Mouse (Mus musculus): ENCODE data around the gene Itch.

The Itch gene

DNA sequence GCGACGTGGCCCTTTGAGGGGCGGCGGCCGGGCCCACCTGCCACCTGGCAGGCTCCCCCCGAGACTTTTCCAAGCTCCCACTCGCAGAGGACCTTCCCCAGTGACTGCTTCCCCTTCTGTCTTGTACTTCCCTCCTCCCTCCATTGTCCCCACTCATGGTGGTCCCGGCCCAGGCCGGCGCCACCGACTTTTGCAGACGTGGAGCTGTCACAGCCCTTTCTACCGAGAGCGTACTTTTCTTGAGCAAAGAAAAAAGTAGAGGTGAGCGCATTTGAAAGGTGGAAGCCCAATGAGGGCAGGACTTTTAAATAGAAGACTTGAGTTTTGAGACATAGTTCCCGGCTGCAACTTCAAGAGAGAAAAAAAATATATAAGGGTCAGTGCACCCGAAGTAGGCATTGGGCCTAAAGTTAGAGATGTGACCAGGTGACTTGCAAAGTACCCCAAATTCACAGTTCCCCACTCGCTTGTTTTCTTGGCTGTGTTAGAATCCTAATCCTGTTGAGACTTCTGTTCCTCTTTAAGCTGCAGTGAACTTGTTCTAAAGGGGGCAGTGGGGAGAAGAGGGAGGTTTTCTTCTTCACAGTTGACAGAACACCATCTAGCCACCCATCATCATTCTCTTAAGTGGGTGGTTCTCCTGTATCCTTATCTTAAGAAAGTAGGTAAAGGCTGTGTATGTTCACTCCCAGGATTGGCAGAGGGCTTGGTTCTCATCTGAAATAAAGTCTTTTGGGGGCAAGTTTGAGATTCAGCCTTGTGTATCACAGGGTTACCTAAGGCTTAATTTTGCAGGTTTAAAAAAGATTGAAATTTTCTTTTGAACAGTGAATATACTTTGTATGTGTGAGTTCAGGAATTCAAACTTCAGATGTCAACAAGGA lies 910 bp downstream of the Itch start:
- no peak for TF ChIP-seq GATA4 (IDR thresholded peaks at IDR 0.05; ENCODE audit: insufficient replicate concordance, low read length)

DNA sequence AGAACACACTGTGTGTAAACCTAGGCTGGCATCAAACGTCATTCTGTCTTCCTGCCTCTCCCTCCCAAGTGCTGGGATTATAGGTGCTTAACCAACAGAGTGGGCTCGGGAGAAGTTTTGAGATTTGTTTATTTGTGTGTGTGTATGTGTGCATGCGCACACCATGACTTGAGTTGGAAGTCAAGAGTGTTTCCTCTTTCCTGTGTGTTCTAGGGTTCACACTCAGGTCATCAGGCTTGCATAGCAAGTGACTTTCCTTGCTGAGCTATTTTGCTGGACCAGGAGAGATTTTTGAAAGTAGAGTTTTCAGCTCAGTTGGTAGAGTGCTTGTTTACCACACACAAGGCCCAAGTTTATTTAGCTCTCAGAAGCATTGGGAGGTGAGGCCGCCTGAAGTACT lies 1.8 kb downstream of the Itch start:
- no peak for TF ChIP-seq GATA4 (IDR thresholded peaks at IDR 0.05; ENCODE audit: insufficient replicate concordance, low read length)

DNA sequence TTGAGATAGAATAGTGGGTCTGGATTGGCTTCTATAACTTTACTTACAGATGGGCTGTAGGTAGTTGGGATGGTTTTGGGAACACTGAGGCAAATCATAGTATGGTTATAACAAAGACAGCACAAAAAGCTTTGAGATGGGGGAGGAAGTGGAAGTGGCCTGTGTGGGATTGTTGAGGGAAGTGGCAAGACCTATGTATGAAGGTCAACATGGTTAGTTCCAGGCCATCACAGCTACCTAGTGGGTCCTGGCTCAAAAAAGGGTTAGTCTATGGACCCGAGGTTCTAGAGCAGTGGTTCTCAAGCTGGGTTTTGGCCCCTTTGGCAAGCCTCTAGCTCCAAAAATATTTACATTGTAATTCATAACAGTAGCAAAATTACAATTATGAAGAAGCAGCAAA lies 2.2 kb downstream of the Itch start:
- TF ChIP-seq GATA4 (IDR thresholded peaks at IDR 0.05; ENCODE audit: insufficient replicate concordance, low read length), result no peak

DNA sequence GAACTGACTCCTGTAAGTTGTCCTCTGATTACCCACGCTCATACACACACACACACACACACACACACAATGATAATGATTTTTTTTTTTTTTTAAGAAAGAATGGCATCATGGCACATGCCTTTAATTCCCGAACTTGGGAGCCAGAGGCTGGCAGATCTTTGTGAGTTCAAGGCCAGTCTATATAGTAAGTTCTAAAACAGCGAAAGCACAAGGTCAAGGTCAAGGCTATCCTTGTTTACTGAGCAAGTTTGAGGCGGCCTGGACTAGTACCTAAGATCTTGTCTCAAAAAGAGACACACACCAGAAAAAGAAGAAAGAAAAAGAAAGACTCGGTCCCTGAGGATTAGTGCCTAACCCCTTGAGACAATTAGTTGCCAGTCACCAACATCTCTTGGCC lies 7.7 kb downstream of the Itch start:
- TF ChIP-seq GATA4 (IDR thresholded peaks at IDR 0.05; ENCODE audit: insufficient replicate concordance, low read length), result no peak

DNA sequence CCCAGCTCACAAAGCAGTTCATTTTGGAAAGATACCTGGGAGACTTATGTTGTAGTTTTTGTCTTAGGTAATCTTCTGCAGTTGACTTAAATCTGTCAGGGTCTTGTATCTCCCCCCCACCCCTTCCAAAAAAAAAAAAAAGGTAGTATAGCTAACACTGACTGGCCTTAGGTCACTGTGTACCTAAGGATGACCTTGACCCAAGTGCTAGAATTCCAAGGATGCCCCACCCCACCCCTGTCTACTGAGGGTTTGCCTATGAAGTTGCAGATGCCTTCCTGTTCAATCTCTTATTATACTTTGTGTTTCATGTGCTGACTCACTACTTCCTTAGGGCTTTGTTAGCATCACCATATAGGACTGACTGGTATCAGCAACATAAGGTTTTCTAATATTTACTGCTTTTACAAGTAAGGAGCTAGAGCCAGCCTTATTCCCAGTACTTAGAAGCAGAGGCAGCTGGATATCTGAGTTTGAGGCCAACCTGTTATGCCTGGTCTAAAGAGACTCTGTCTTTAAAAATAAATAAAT lies 8.8 kb downstream of the Itch start:
- TF ChIP-seq GATA4 (IDR thresholded peaks at IDR 0.05; ENCODE audit: insufficient replicate concordance, low read length), result no peak

DNA sequence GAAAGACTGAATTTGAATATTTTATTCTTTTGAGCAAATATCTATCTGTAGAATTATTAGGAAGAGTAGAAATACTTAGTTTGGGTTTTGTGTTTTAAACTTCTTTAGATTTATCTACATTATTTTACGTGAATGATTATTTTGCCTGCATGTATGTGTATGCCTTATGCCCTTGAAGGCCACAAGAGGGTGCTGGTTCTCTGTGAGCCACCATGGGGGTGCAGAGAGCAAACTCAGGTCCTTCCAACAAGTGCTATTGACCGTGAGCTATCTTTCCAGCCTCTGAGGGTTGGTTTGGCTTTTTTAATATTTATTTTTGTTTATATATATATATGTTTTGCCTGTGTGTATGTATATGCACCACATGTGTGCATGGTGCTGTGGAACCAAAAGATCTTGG lies 74.1 kb downstream of the Itch start:
- TF ChIP-seq GATA4 (IDR thresholded peaks at IDR 0.05; ENCODE audit: insufficient replicate concordance, low read length), result no peak

DNA sequence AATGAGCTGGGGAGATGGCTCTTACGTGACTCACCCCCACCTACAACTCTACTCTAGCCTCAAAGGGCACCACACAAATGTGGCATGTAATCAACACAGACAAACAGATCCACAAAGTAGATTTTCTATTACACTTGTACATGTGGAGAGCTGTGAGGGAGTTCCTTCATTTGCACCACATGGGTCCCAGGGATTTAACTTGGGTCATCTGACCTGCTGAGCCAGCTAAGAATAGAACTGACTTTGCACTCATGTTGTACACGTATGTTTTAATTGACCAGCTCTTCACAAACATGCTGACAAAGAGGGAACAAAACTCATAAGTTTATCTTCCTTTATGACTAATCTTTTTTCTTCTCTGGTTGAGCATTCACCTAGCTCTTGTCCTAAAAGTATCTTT lies 89.8 kb downstream of the Itch start:
- no peak for TF ChIP-seq GATA4 (IDR thresholded peaks at IDR 0.05; ENCODE audit: insufficient replicate concordance, low read length)

DNA sequence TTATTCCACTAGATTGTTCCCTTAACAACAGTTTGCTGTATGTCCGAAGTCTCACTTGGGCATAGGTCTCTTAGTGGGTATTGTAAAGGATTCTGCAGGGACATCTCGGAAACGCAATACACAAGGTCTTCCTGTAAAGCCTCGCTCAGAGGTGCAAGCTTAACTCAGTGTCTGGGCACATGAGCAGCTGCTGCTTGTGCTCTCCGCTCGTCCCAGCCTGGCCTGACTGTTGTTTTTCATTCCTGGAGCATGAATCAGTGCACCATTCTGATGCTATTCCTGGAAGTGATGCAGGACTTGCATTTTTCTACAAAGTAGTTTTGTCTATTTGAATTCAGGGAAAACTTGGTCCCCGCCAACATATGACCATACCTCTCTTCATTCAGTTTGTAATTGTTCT lies 91.4 kb downstream of the Itch start:
- TF ChIP-seq GATA4 (IDR thresholded peaks at IDR 0.05; ENCODE audit: insufficient replicate concordance, low read length), result no peak

DNA sequence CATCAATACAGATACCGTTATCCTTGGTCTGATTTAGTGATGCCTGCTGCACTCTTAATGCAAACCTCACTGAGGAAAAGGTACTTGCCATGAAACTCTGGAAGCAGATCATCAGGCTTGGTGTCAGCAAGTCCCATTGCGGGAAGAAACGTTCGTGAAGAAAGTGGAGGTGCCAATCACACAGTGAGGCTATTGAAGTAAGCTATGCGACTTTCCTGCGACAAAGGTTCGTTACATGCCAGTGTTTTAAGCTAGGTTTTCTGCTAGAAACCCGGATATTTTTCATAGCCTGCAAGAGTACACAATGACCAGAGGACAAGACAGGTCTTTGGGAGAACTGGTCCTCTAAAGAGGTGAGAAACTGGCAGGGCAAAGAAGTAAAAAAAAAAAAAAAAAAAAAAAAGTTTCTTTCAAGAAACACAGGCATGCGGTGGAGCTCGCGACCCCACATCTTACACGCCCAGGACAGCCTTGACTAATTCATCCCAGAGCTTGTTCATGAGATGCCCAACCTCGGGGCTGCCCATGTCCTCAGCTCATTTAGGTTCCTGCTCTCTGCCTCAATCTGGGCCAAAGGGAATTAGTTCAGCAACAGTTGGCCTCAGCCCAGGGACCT lies 102.5 kb downstream of the Itch start:
- no peak for TF ChIP-seq GATA4 (IDR thresholded peaks at IDR 0.05; ENCODE audit: insufficient replicate concordance, low read length)

DNA sequence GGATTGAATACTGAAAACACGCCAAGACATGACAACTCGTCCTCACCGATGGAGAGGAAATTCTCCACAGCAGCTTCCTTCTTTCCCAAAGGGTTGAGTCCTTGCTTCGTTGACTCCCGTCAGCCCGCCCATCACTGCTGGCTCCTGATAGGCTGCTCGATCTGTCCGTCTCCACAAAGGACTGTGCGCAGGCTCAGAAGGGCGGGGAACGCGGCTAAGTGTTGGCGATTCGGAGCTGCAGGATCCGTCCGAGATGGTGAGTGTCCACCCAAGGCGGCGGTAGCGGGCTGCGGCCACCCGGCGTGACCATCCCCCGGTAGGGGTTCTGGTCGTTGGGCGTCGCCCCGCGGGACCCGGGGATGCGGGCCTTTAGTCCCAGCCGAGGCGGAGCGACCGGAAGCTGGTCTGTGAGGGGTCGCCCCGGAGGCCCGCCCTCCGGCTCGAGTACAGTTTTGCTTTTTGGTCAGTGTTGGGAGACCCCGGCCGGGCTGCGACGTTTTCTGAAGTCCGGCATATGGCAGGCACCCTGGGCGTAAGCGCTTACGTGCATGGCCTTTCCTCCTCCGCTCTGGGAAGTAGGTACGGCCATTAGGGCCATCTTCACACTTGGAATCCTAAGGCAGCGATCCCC lies 103.2 kb downstream of the Itch start, which contains the start of gene Dynlrb1:
Dynlrb1 (plus strand) TSS at position 172 of the 631 bp plus-strand sequence.
- TF ChIP-seq GATA4 (IDR thresholded peaks at IDR 0.05; ENCODE audit: insufficient replicate concordance, low read length), result no peak; the same call in 1 of the 2 replicates

DNA sequence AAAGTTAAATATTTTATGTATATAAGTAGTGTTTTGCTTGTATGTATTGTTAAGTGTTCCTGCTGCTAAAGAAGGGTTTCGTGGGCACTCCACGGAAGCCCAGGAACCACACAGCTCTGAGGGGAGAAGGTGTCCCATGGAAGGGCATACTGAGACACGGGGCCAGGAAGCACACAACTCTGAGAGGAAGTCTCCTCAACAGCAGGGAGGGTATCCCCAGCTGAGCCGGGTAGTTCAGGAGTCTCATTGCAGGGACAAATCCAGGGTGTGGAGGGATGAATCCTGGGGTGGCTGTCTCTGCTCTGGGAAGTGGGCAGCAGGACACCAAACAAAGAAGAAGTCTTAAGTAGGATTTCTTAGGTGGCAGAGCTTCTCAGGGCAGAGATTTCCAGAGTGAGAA lies 104.0 kb downstream of the Itch start:
- TF ChIP-seq GATA4 (IDR thresholded peaks at IDR 0.05; ENCODE audit: insufficient replicate concordance, low read length), result no peak

DNA sequence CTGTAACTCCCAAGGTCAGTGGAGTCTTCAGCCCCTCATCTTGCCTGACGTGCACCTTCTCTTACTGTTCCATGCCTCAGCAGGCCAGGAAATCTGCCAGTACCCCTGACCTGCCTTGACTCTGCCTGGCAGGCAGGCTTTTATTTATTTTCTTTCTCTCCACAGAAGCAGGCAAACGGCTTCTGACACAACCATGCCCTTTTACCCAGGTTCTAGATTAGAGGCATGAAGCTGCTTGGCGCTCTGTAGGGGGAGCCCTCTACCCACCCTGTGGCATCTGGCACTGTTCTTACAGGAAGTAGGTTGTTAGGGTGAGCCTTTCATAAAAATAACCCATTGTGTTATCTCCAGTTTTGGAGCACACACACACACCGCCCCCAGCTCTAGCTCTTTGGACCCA lies 107.6 kb downstream of the Itch start:
- no peak for TF ChIP-seq GATA4 (IDR thresholded peaks at IDR 0.05; ENCODE audit: insufficient replicate concordance, low read length)

DNA sequence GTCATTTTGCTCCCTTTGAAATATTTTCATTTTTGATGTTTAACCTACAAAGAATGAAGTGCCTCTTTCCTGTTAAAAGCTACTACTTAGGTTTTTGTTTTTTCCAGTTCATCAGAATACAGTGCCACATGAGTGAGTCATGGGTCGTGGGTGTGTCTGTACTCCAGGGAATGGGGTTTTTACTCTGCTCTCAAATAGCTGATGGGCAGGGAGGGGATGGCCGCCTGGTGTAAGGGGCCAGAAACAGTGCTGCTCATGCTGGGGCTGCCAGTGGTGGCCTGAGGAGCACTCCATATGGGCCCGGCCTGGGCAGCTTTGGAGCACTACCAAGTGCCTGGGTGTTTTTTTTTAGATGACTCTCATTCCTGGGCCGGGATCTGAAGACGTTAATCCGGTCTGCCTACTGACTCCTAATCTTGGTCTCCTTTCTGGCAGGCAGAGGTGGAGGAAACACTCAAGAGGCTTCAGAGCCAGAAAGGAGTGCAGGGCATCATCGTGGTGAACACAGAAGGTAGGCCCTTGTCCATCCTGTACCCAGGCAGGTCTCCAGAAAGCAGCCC lies 109.1 kb downstream of the Itch start:
- no peak for TF ChIP-seq GATA4 (IDR thresholded peaks at IDR 0.05; ENCODE audit: insufficient replicate concordance, low read length)

DNA sequence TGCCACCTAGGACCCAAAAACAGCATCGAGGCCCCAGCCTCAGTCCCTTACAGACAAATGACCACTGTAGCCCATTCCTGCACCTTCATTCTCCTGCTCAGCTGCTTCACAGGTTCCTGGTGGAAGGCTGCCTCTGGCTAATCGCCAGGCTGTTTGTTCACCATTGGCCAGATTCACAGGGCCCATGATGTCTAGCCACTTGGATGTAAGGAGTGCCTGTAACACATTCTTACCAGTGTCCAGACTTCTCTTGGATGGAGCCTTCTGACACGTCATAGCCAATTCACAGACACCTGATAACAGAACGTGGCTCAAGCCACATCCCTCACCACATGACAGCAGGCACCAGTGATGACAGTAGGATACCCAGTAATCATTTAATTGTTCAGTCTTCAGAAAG lies 112.9 kb downstream of the Itch start:
- TF ChIP-seq GATA4 (IDR thresholded peaks at IDR 0.05; ENCODE audit: insufficient replicate concordance, low read length), result no peak

DNA sequence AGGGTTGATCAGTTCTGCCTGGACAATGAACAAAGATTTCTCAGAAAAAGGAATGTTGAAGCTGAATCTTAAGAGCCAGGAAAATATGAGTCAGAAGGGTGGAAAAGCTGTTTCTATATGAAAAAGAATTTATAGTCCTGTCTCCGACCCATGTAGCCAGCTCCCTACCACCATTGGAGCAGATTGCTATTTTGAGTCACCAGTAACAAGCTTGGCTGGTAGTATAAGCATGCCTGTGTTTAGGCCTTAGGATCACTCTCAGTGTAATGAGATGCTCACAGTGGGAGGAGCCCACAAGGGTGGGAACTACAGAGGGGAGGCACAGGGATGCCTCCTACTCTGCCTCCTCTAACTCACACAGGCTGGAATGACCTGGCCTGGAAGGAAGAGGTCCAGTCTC lies 114.9 kb downstream of the Itch start:
- TF ChIP-seq GATA4 (IDR thresholded peaks at IDR 0.05; ENCODE audit: insufficient replicate concordance, low read length), result no peak
